Mouse (Mus musculus) stomach, embryonic 16.5 days (tissue): ENCODE data around the gene Arsj. TPM values are rescaled to one million over a fixed set of nuclear protein-coding genes. Genes with fewer than 3 reads are reported as not detected.

Experiments
- ATAC-seq: fragments of 200-750 bp; cut with Nextera tagmentation; 2 replicates; pipeline ENCODE4 v1.8.0; 2017; ENCODE audit warnings: moderate number of reproducible peaks, moderate TSS enrichment; ENCODE audit not compliant: insufficient read depth, low FRiP score
- H3K27ac ChIP-seq: fragments of 300-500 bp; sonication (generic); 2 replicates; pipeline ENCODE4 v1.5.1; 2014; ENCODE audit warnings: low read length
- H3K27me3 ChIP-seq: fragments of 300-500 bp; sonication (generic); 2 replicates; pipeline ENCODE4 v1.6.1; 2014; ENCODE audit warnings: low read length, control low read depth, mixed read lengths; ENCODE audit not compliant: control insufficient read depth, insufficient read depth
- H3K36me3 ChIP-seq: fragments of 300-500 bp; sonication (generic); 2 replicates; pipeline ENCODE4 v1.6.1; 2014; ENCODE audit warnings: low read length; ENCODE audit not compliant: control insufficient read depth, insufficient read depth
- H3K4me1 ChIP-seq: fragments of 300-500 bp; sonication (generic); 2 replicates; pipeline ENCODE4 v1.6.1; 2014; ENCODE audit warnings: low read length, control low read depth, mixed read lengths; ENCODE audit not compliant: control insufficient read depth, insufficient read depth
- H3K4me2 ChIP-seq: fragments of 300-500 bp; sonication (generic); 2 replicates; pipeline ENCODE4 v1.6.1; 2014; ENCODE audit warnings: low read depth, low read length, mixed read lengths
- H3K4me3 ChIP-seq: fragments of 300-500 bp; sonication (generic); replicated peaks from 2 replicates; pipeline ENCODE4 v1.5.1; 2014; ENCODE audit warnings: mild to moderate bottlenecking, low read length
- H3K9ac ChIP-seq: fragments of 300-500 bp; sonication (generic); 2 replicates; pipeline ENCODE4 v1.6.1; 2014; ENCODE audit warnings: low read length
- H3K9me3 ChIP-seq: fragments of 300-500 bp; sonication (generic); replicated peaks from 2 replicates; pipeline ENCODE4 v1.6.1; 2016; ENCODE audit warnings: low read length, control low read depth; ENCODE audit not compliant: control insufficient read depth
- WGBS: fragments of 180-500 bp; shearing (Covaris S2); extraction: QIAGEN DNeasy Blood & Tissue Kit; methylation state at CpG from one replicate; pipeline ENCODE4 v1.1.7; 2014; 5-methylcytosine and 5-hydroxymethylcytosine counted together
- polyA plus RNA-seq: library from polyadenylated mRNA; unstranded; fragments of >200 nt; fragmentation: Nextera tagmentation; extraction: Ambion mirVana; gene quantifications from 2 replicates; pipeline ENCODE4 v1.2.1, GENCODE M21; 2015

Arsj gene
- polyA plus RNA-seq, 1 experiment from 2014 or later = 2.8 TPM

DNA sequence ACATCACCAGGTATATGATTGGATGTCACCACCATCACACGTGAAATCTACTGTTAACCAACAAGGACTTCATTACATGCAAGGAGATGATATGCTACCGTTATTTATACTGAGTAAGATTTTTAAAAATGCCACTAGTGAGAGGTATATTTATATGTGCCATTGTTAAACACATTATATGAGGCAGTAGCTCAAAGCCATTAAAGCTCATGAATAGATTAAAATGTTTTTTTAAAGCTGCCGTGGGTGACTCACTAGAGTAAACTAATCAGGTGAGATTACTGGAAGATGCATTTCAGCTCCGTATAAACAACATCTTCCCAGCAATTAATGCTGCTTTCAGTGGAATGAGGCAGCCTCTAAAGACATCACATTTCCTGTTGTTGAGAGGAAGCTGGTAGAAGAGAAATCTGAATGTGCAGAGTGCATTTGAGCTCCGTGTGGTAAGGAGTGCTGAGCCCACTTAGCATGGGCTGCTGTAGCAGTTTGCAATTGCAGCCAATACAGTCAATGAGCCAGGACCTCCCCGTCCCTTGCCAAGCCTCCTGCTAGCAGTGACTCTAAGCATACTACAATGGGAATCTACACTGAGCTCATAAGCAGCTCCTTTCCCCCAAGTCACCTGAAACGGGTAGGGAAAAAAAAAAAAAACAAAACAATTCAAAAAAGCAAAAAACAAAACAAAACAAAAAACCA lies 92.5 kb downstream of the Arsj start:
- ATAC-seq = no peak
- Histone ChIP-seq H3K4me2 (no peak overlapping the region), H3K27me3 (no peaks in the 10 kb centered on the region), H3K27ac (no peak overlapping the region), H3K4me3 (no peak overlapping the region), H3K9ac (no peak overlapping the region), H3K9me3 (no peaks in the 10 kb centered on the region), H3K4me1 (no peaks in the 10 kb centered on the region), H3K36me3 (no peaks in the 10 kb centered on the region)
- WGBS = 47% methylated on average over 7 of the region's 7 CpGs

DNA sequence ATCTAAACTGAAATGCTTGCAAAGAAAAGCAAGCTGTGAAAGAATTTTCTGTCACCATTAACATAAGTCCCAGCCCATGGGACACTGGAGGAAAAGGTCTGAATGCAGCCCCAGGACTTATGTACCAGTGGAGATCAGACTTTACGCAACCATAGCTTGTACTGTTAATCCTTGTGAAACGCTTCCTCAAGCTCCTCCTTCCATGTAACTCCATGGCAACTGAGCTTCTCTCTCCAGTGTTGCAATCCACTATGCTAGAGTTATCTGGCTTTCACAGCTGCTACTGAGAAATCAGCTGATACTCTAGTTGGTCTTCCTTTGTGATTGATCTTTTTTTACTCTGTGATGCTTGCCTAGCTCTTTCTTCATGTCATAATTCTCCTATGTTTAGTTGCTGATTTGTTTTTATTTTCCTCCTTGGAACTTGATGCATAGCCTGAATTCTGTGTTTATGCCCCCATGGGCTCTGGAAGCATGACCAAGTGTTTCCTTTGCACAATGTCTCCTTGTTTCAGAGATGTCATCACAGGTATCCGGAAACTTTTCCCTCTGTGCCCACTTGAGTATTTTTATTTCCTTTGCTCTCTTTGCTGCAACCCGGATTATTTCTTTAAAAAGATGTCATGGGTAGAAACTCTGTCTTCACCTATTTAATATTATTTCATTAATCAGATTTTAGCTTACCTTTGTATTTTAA lies 99.8 kb downstream of the Arsj start:
- no peak overlapping the region for H3K27ac ChIP-seq
- H3K4me3 ChIP-seq = no peak overlapping the region
- no peaks in the 10 kb centered on the region for H3K4me1 ChIP-seq
- H3K9me3 ChIP-seq = no peaks in the 10 kb centered on the region
- 68% methylated on average over 4 of the region's 4 CpGs for WGBS
- H3K4me2 ChIP-seq = no peak overlapping the region
- ATAC-seq = no peak
- H3K27me3 ChIP-seq = no peaks in the 10 kb centered on the region
- no peaks in the 10 kb centered on the region for H3K36me3 ChIP-seq
- H3K9ac ChIP-seq = no peak overlapping the region

DNA sequence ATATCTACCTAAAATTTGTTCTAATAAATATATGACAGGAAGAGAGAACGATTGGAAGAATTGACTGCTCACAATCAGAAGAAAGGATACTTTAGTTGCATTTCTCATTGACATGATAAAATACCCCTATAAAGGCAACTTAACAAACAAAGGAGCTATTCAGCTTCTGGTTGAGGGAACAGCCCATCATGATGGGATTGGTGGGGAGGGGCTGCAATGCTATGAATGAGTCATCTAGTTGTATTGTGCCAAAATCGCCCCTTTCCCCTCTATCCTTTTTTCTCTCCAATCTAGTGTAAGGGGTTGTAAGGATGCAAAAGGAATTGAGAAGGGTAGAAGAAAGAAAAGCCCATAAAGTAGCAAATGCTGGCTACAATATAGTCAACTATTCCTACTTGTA lies 100.8 kb downstream of the Arsj start:
- no peaks in the 10 kb centered on the region for H3K27me3 ChIP-seq
- H3K4me1 ChIP-seq = no peaks in the 10 kb centered on the region
- H3K9ac ChIP-seq = no peak overlapping the region
- no peaks in the 10 kb centered on the region for H3K36me3 ChIP-seq
- no peak overlapping the region for H3K4me3 ChIP-seq
- no peaks in the 10 kb centered on the region for H3K9me3 ChIP-seq
- WGBS = 68% methylated on average over 2 of the region's 2 CpGs
- no peak overlapping the region for H3K4me2 ChIP-seq
- ATAC-seq = no peak
- H3K27ac ChIP-seq = no peak overlapping the region

Other genes starting within 250 kb of the Arsj start
- 35.9 and 36.8 TPM in 2 replicates for gene Camk2d, start 232.6 kb downstream of the Arsj start, polyA plus RNA-seq